Mouse (Mus musculus) ES-Bruce4 (cell line): Measurements from ENCODE around the gene Omp.

ENCODE experiments used
- CTCF ChIP-seq: IDR thresholded peaks from one replicate; pipeline ENCODE4 v1.8.1; 2011; ENCODE audit warnings: low read depth, low read length
- EP300 ChIP-seq: IDR thresholded peaks from 2 replicates; pipeline ENCODE4 v1.6.1; 2011; ENCODE audit warnings: low read depth, low read length; ENCODE audit not compliant: insufficient read depth
- POLR2A ChIP-seq: IDR thresholded peaks from one replicate; pipeline ENCODE4 v1.8.1; 2011; ENCODE audit warnings: low read length; ENCODE audit not compliant: insufficient read depth

- TF ChIP-seq CTCF (no peak), POLR2A (no peak), EP300 (no peak)
These were observed 39.0 kb downstream of the Omp start for GRCm38 (mm10) chr7:98106272-98106671.
